Mouse (Mus musculus) kidney, embryonic 16.5 days (tissue): ENCODE results near the gene Nudt15. TPM values are rescaled to one million over a fixed set of nuclear protein-coding genes. Genes with fewer than 3 reads are reported as not detected.

ENCODE experiments used
- ATAC-seq: fragments of 200-750 bp; cut with Nextera tagmentation; 2 replicates; pipeline ENCODE4 v1.8.0; 2017; ENCODE audit warnings: moderate TSS enrichment; ENCODE audit not compliant: low FRiP score, low TSS enrichment
- H3K27ac ChIP-seq: fragments of 300-500 bp; sonication (generic); 2 replicates; pipeline ENCODE4 v1.5.1; 2014; ENCODE audit warnings: low read length
- H3K27me3 ChIP-seq: fragments of 300-500 bp; sonication (generic); 2 replicates; pipeline ENCODE4 v1.6.1; 2014; ENCODE audit warnings: low read length, control low read depth, mixed read lengths; ENCODE audit not compliant: insufficient read depth
- H3K36me3 ChIP-seq: fragments of 300-500 bp; sonication (generic); 2 replicates; pipeline ENCODE4 v1.6.1; 2014; ENCODE audit warnings: low read length, control low read depth, mixed read lengths; ENCODE audit not compliant: insufficient read depth
- H3K4me1 ChIP-seq: fragments of 300-500 bp; sonication (generic); 2 replicates; pipeline ENCODE4 v1.6.1; 2014; ENCODE audit warnings: low read length, control low read depth, mixed read lengths; ENCODE audit not compliant: insufficient read depth
- H3K4me2 ChIP-seq: fragments of 300-500 bp; sonication (generic); replicated peaks from 2 replicates; pipeline ENCODE4 v1.6.1; 2014; ENCODE audit warnings: low read depth, low read length
- H3K4me3 ChIP-seq: fragments of 300-500 bp; sonication (generic); 2 replicates; pipeline ENCODE4 v1.5.1; 2014; ENCODE audit warnings: mild to moderate bottlenecking, low read length
- H3K9ac ChIP-seq: fragments of 300-500 bp; sonication (generic); replicated peaks from 2 replicates; pipeline ENCODE4 v1.6.1; 2014; ENCODE audit warnings: low read length
- H3K9me3 ChIP-seq: fragments of 300-500 bp; sonication (generic); 2 replicates; pipeline ENCODE4 v1.6.1; 2016; ENCODE audit warnings: low read length, control low read depth
- WGBS: fragments of 180-500 bp; shearing (Covaris S2); extraction: QIAGEN DNeasy Blood & Tissue Kit; methylation state at CpG from one replicate; pipeline ENCODE4 v1.1.7; 2014; 5-methylcytosine and 5-hydroxymethylcytosine counted together
- polyA plus RNA-seq: library from polyadenylated mRNA; unstranded; fragments of >200 nt; fragmentation: Nextera tagmentation; extraction: Ambion mirVana; gene quantifications from 2 replicates; pipeline ENCODE4 v1.2.1, GENCODE M21; 2015

The Nudt15 gene
- polyA plus RNA-seq, 1 experiment from 2014 or later: 9.5 TPM

DNA sequence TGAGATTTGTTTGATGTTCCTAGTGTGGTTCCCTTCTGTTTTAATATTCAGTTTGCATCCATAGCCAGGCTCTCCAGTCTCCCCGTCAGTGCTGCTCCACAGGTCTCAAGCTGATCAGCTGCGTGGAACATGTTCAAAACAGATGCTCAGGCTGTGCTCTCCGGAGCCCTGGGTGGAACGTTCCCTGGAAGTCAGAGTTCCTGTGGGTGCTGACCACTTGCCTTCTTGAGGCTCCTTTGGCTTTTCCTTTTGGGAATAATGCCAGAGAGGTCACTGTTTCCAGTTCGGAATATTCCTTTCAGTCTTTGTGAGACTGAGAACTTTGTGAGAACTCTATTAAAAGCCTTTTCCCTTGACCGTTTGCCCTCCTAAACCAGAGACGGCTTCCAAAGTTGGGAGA is 72.5 kb downstream of the Nudt15 start:
- WGBS: 26% methylated on average over 7 of the region's 7 CpGs
- Histone ChIP-seq H3K9me3 (no peaks in the 10 kb centered on the region), H3K4me1 (peaks cover 33% of the 10 kb centered on the region), H3K4me2 (no peak overlapping the region), H3K27ac (no peak overlapping the region), H3K36me3 (no peaks in the 10 kb centered on the region), H3K9ac (no peak overlapping the region), H3K27me3 (no peaks in the 10 kb centered on the region), H3K4me3 (no peak overlapping the region)
- no peak for ATAC-seq

DNA sequence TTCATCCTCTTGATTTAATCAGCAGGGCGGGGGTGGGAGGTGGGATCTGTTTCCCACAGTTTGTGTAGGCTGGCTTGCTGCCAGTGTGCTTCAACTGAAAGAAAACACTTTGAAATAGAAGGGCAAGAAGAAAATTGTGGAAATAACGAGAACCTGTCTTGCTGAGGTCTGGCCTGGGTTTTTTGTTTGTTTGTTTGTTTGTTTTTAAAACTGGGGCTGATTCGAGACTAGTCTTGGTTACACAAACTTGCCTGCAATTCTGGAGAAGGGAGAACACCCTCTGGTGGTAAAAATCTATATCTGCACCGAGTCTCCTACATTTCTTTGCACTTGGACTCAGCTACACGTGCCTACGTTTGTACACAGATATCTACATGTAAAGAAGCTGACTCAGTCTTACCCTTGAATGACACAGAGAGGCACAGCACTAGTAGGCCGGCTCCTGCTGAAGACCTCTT is 73.4 kb downstream of the Nudt15 start:
- H3K27ac ChIP-seq: peak overlapping the region; percentile 55
- peak; percentile 74; the same call in 1 of the 2 replicates for ATAC-seq
- H3K36me3 ChIP-seq: no peaks in the 10 kb centered on the region
- H3K4me1 ChIP-seq: peaks cover 33% of the 10 kb centered on the region
- no peak overlapping the region for H3K9ac ChIP-seq
- peak overlapping the region; percentile 20; the same call in 1 of the 2 replicates for H3K4me2 ChIP-seq
- no peak overlapping the region for H3K4me3 ChIP-seq
- H3K27me3 ChIP-seq: no peaks in the 10 kb centered on the region
- H3K9me3 ChIP-seq: no peaks in the 10 kb centered on the region
- 18% methylated on average over 7 of the region's 7 CpGs for WGBS

DNA sequence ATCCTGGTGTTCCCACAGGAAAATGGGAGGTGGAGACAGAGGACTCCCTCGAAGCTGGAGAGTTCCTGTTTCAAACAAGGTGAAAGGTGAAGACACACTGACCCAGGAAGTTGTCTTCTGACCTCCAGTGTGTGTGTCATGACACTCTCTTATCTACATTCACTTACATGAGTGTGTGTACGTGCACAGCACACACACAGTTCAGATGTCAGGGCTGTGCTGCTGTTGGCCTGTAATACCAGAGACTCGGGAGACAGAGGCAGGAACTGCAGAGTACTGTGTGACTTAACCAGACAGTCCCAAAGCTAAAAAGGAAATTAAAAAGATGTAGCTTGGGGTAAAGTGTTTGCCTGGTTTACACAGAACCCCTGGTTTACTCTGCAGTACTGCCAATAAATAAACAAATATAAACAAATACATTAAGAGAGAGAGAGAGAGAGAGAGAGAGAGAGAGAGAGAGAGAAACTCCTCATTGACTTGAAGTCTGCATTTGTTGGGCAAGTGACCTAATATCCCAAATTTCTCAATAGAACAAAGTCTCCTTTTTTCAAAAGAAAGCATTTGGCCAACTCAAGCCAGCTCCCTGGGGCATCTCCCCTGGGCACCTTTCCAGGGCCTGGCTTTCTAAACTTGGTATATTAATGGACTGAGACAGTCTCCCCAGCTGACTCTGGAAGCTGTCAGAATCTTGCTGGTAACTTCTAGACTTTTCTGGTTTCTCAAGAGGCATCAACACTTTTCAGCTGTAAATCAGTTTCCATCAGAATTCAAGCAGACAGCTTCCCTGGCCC is 74.2 kb downstream of the Nudt15 start:
- no peak overlapping the region for H3K4me3 ChIP-seq
- peaks cover 33% of the 10 kb centered on the region for H3K4me1 ChIP-seq
- WGBS: 27% methylated on average over 3 of the region's 3 CpGs
- H3K4me2 ChIP-seq: no peak overlapping the region
- no peak overlapping the region for H3K9ac ChIP-seq
- no peaks in the 10 kb centered on the region for H3K36me3 ChIP-seq
- no peak for ATAC-seq
- peak overlapping the region; percentile 55 for H3K27ac ChIP-seq
- H3K9me3 ChIP-seq: no peaks in the 10 kb centered on the region
- H3K27me3 ChIP-seq: no peaks in the 10 kb centered on the region

DNA sequence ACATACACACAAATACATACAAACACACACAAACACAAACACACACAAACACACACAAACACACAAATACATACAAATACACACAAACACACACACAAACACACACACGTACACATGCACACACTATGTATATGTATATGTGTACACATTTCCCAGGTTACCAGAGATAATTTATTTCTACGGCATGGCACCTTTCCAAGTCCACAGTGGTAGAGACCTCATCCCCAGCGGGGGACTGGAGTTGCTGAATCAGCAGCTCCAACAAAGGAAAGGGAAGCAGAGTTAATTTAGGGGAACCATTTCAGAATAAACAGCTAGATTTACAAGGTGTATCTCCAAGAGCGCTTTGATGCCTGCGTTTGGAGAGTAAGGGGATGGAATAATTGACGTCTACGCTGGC is 75.8 kb downstream of the Nudt15 start:
- H3K27ac ChIP-seq: no peak overlapping the region
- H3K4me2 ChIP-seq: no peak overlapping the region
- ATAC-seq: no peak
- no peak overlapping the region for H3K4me3 ChIP-seq
- no peaks in the 10 kb centered on the region for H3K36me3 ChIP-seq
- H3K9me3 ChIP-seq: no peaks in the 10 kb centered on the region
- 18% methylated on average over 7 of the region's 7 CpGs for WGBS
- H3K4me1 ChIP-seq: peaks cover 33% of the 10 kb centered on the region
- no peaks in the 10 kb centered on the region for H3K27me3 ChIP-seq
- H3K9ac ChIP-seq: no peak overlapping the region

DNA sequence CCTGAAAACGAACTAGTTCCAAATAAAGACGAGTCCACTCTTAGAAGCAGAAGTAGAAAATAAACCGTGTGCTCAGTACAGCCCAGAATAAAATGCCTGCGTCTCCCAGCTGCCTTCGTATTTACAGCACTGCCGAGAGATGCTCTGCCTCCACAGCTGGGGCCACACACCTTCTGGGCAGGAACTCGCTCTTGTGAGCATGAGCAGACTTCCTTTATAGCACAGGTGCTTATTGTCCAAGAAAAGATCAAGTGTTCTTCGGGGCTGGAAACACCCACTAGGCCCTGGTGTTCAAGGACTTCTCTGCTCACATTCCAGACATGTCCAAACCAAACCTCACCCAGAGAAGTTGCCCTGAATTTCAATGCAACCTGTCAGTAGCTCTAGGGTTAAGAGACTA is 77.4 kb downstream of the Nudt15 start:
- Histone ChIP-seq H3K4me1 (peaks cover 29% of the 10 kb centered on the region), H3K4me3 (no peak overlapping the region), H3K9ac (no peak overlapping the region), H3K4me2 (no peak overlapping the region), H3K27me3 (no peaks in the 10 kb centered on the region), H3K36me3 (no peaks in the 10 kb centered on the region), H3K27ac (no peak overlapping the region), H3K9me3 (no peaks in the 10 kb centered on the region)
- no peak for ATAC-seq
- 67% methylated on average over 8 of the region's 8 CpGs for WGBS

DNA sequence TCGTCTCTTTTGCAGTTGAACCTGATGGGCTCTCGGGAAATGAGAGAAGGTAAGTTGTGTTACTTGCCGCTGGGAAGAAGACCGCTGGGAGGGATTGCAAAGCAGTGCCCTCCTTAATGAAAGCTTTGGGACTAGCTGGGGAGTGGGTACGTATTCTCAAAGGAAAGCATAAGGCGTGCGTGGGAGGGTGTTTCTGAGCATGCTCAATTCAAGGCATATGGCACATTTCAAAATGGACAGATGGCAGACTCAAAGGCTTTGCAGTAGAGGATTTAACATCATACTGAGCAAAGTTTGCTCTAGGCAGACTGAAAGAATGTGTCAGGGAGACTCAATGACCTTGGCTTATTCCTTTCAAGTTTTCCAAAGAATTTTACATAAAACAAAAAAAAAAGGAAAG is 78.5 kb downstream of the Nudt15 start:
- Histone ChIP-seq H3K36me3 (no peaks in the 10 kb centered on the region), H3K4me1 (peaks cover 19% of the 10 kb centered on the region), H3K9me3 (no peaks in the 10 kb centered on the region), H3K9ac (no peak overlapping the region), H3K27ac (no peak overlapping the region), H3K4me3 (no peak overlapping the region), H3K27me3 (no peaks in the 10 kb centered on the region), H3K4me2 (no peak overlapping the region)
- whole genome bisulfite sequencing: 73% methylated on average over 7 of the region's 7 CpGs
- ATAC-seq: no peak

Other genes starting within 250 kb of the Nudt15 start
- gene Rb1, start 222.4 kb downstream of the Nudt15 start, polyA plus RNA-seq: 25.4 and 28.1 TPM in 2 replicates
- 1,091 and 1,137 TPM in 2 replicates for gene Itm2b, start 163.0 kb downstream of the Nudt15 start, polyA plus RNA-seq
- 93.2 and 94.5 TPM in 2 replicates for gene Med4, start 38.2 kb downstream of the Nudt15 start, polyA plus RNA-seq
- 128 and 139 TPM in 2 replicates for gene Sucla2, start 22.9 kb downstream of the Nudt15 start, polyA plus RNA-seq
- gene Gm21750, start 113.0 kb upstream of the Nudt15 start, polyA plus RNA-seq: not detected in 2 replicates